Mouse (Mus musculus) skeletal muscle tissue, postnatal 0 days (tissue): ENCODE results near the gene Olfr715. TPM values are rescaled to one million over a fixed set of nuclear protein-coding genes. Genes with fewer than 3 reads are reported as not detected.

ENCODE experiments used
- polyA plus RNA-seq: library from polyadenylated mRNA; unstranded; fragments of >200 nt; fragmentation: Nextera tagmentation; extraction: Ambion mirVana; gene quantifications from 2 replicates; pipeline ENCODE4 v1.2.1, GENCODE M21; 2015

Olfr715 gene
- polyA plus RNA-seq, result not detected in 2 replicates

DNA sequence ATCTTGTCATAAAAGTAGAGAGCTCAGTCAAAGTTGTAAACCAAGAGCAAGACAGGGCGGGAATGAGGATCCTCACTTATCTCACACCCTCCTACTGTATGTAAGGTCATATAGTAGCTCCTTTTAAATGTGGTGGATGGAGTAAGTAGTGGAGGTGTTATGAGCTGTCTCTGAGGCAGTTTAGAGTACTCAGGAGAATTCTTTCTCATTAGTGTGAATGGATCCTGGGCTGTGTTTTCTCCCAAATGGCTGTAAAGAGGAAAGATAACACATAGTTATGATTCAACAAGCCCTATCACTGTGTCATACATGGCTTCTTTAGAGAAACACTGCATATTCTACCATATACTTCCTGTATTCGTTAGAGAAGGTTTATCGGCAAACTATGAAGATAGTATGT lies at the start of gene Olfr715:
TSS of gene Olfr715 (minus strand) at position 101 of the 400 bp plus-strand sequence.

GRCm38 (mm10) chr7:107166690-107167089 lies 35.8 kb upstream of the Olfr715 start, which contains the start of gene Nlrp14:
TSS of gene Nlrp14 (plus strand) at chr7:107166990.

DNA sequence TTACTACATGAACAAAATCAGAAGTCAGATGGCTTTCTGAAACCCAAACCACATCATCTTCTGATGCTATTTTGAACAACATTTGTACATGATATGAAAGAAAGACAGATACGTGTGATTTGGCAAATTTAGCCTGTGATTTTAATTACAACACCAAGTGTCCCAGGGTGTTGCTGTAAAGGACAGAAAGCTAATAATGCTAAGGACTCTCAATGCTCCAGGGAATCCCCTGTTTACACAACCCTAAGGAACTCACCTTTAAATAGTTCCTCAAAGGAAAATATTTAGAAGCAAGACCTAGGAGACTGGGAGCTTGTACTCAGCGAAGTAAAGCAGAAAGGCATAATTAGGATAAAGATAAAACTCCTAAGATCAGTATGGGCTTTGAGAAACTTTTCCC lies 7.1 kb upstream of the Olfr715 start, which contains the start of gene Olfr716:
TSS of gene Olfr716 (plus strand) at position 301 of the 400 bp plus-strand sequence.

GRCm38 (mm10) chr7:107110269-107110668 lies 20.6 kb downstream of the Olfr715 start, which contains the start of gene Olfr715b:
TSS of gene Olfr715b (minus strand) at chr7:107110369.

DNA sequence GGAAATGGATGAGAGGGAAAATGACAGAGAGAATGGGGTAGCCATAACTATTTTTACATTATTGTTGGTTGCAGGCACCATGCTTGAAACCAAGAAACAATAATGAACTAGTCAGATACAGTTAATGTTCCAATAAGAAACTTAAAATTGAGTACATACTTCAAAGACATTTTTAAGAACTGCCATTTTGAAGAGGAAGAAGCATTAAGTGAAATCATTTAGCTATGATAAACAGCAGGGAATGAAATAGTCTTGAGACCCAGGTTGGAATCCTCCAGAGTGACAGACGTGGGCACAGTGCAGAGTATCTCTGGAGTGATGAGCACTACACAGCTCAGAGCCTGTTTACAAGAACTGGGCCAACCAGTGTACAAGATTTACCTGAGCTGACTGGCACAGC lies 38.0 kb downstream of the Olfr715 start, which contains the start of gene Olfr17:
TSS of gene Olfr17 (plus strand) at position 301 of the 400 bp plus-strand sequence.

Other genes starting within 250 kb of the Olfr715 start
- gene Olfr706, start 242.9 kb downstream of the Olfr715 start, polyA plus RNA-seq, result not detected in 2 replicates
- not detected in 2 replicates for gene Olfr707, start 229.8 kb downstream of the Olfr715 start, polyA plus RNA-seq
- not detected in 2 replicates for gene Olfr1532-ps1, start 223.1 kb downstream of the Olfr715 start, polyA plus RNA-seq
- gene Olfr709-ps1, start 198.9 kb downstream of the Olfr715 start, polyA plus RNA-seq, result not detected in 2 replicates
- gene Olfr710, start 182.8 kb downstream of the Olfr715 start, polyA plus RNA-seq, result not detected in 2 replicates
- gene Olfr6, start 167.1 kb downstream of the Olfr715 start, polyA plus RNA-seq, result not detected in 2 replicates
- not detected in 2 replicates for gene Olfr711, start 155.6 kb downstream of the Olfr715 start, polyA plus RNA-seq
- gene Olfr2, start 125.0 kb downstream of the Olfr715 start, polyA plus RNA-seq, result not detected in 2 replicates
- gene Olfr713, start 99.9 kb downstream of the Olfr715 start, polyA plus RNA-seq, result not detected in 2 replicates
- gene Olfr714, start 60.1 kb downstream of the Olfr715 start, polyA plus RNA-seq, result not detected in 2 replicates
- gene Olfr17, start 37.9 kb downstream of the Olfr715 start, polyA plus RNA-seq, result not detected in 2 replicates
- gene Olfr715b, start 20.7 kb downstream of the Olfr715 start, polyA plus RNA-seq, result not detected in 2 replicates
- not detected in 2 replicates for gene Olfr716, start 7.2 kb upstream of the Olfr715 start, polyA plus RNA-seq
- not detected in 2 replicates for gene Nlrp14, start 35.9 kb upstream of the Olfr715 start, polyA plus RNA-seq
- gene Rbmxl2, start 78.4 kb upstream of the Olfr715 start, polyA plus RNA-seq, result not detected in 2 replicates
- 0.50 and 0.53 TPM in 2 replicates for gene Syt9, start 239.6 kb upstream of the Olfr715 start, polyA plus RNA-seq